Mouse (Mus musculus): ENCODE results near the gene Gm17783.
"Not testable (repeated sequence)": the region's sequence is repeated elsewhere in the genome, so short reads cannot be mapped to it uniquely, and the experiment has no call there.

Gene Gm17783

DNA sequence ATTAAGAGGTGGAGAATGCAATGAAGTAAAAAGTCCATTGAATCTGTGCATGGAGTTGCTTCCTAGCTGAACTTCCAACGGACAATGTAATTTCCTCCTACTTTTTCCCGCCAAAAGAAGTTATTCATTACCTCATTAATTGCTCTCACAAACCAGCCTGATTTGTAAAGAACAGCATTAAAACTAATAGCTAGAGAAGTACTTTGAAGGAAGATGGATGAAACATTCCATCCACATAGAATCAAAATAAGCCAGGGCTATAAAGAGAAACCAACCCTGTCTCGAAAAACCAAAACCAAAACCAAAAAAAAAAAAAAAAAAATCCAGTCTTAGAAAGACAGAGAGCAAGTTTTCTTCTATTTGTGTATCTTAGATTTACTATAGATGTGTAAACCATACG lies at the start of gene Gm17783:
Gene Gm17783, minus strand, starts transcription at position 101 of the 400 bp plus-strand sequence.
- no peak for DNase-seq (ENCODE audit: low spot score)

DNA sequence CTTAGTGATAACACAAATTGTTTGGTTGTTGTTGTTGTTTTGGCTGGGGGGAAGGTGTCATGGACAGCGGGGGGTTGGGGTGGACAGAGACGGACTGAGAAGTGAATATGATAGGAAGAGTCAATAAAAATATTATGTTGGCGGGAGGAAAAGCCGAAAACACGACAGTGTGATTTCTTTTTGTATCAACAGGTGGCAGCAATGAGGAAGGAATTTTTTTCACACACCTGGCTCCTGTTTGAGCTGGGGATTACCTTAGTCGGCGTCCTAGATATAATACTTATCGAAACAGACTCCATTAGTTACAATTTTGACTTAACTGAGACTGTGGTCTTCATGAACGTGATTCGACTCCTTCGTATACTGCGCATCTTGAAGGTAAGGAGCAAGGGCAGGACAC lies 48.0 kb upstream of the Gm17783 start:
- no peak for DNase-seq (ENCODE audit: low spot score)

- no peak for DNase-seq (ENCODE audit: low spot score)
Observed at GRCm38 (mm10) chr16:45572307-45572706, 40.5 kb upstream of the Gm17783 start.

DNA sequence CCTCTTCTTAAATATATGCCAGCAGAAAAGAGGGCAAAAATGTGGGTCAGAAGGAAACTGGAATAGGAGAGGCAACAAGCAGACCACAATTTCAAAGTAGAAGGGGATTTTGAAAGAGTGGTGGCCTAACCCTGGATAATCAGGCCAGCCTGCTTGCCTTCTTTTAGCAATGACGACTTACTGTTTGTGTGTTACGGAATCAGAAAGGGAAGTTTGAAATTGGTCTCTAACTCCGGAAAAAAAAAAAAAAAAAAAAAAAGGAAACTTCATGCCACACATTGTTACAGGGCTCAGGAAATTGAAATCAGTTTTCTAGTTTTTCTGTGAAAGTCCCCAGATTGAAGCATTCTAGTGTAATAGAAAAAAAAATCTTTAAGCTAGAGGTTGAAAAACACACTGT lies 29.9 kb upstream of the Gm17783 start:
- no peak for DNase-seq (ENCODE audit: low spot score)

DNA sequence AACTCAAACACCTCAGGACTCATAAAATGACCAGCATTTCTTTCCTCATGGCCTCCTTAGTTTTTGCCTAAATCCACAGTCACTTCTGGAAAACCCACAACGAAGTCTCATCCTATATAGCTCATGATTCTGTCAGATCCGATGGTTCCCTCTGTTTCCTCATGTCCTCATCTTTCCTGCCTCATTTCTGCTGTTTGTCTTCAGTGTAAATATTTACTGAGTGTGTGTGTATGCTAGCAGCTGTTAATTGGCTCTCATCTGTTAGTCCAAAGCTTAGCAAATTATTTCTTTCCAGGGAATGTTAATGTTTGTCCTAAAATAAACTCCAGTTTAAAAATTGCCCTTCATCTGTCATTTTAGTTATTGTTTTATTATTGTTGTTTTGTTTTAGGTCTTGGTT lies 19.7 kb upstream of the Gm17783 start:
- no peak for DNase-seq (ENCODE audit: low spot score)

DNA sequence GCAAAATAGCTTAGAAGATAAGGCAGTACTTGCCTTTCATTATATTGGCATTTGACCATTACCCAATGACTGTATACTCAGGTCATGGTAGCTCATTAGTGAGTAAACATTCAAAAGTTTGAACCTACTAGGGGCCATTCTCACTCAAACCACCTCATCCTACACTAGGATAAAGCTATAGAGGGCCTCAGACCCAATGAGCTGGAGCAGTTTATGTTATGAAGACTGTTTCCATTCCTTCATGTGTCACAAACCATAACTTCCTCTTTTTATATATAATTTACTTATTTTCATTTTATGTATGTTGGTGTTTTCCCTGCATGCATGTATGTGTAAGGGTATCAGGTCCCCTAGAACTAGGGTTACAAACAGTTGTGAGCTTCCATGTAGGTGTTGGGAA lies 16.1 kb upstream of the Gm17783 start:
- DNase-seq (ENCODE audit: low spot score), result no peak

GRCm38 (mm10) chr16:45544341-45544740 lies 12.5 kb upstream of the Gm17783 start:
- no peak for DNase-seq (ENCODE audit: low spot score)

DNA sequence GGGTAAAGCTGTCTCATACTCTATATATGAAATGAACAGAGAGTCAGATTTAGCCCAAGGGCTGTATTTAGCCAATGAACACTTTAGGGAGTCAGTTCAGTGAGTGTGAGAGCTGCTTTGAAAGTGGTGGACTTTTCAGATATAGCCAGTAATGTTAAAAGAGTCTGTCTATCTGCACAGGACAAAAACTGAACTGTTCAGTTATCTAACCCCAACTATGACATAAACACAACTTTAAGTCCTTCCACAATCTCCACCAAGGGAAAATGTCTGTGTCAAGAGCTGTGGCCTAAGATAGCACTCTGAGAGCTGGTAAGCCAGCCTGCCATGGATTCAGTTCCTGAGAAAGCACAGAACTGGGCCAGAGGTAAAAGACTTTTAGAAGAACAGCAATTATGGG lies 10.3 kb upstream of the Gm17783 start:
- no peak for DNase-seq (ENCODE audit: low spot score)

DNA sequence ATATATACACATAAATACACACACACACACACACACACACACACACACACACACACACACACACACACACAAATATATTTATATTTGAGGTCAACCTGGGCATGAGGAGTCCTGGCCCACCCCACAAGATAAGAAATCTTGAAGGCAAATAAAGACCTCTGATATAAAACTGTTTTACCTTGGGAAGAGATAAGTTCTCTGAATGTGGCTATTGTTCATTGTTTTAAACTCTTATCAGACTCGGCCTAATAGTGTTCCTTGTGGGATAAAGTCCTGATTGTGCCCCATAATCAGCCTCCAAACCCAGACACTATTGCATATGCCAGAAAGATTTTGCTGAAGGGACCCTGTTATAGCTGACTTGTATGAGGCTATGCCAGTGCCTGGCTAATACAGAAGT lies 6.5 kb upstream of the Gm17783 start:
- not testable (repeated sequence) for DNase-seq (ENCODE audit: low spot score)

DNA sequence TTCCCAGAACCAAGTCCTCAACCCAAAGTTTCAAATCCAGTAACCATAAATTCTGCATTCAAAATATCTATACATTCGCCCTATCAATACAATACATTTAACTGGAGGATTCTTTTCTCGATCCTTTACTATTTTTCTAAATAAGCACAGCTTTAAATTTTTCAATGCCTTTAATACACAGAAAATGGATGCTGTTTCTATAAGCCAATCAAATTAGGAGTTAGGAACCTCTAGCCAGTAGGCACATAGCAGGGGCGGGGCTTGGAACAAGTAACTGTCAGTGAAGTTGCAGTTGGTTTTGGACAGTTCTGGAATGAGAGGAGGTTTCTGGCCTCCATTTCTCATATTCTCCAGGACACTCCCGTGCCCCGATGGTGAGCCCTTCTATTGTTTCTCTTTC lies 3.2 kb upstream of the Gm17783 start, which contains the start of gene Slc9c1:
Gene Slc9c1, plus strand, starts transcription at position 301 of the 400 bp plus-strand sequence.
- no peak for DNase-seq (ENCODE audit: low spot score)

- DNase-seq (ENCODE audit: low spot score), result no peak
Observed at GRCm38 (mm10) chr16:45525551-45525950, 6.3 kb downstream of the Gm17783 start.

GRCm38 (mm10) chr16:45495326-45495725 lies 36.5 kb downstream of the Gm17783 start:
- no peak for DNase-seq (ENCODE audit: low spot score)

- no peak for DNase-seq (ENCODE audit: low spot score)
Observed at GRCm38 (mm10) chr16:45492927-45493326, 38.9 kb downstream of the Gm17783 start, which contains the start of gene Gm609. Gene Gm609 (minus strand): TSS chr16:45492969.

DNA sequence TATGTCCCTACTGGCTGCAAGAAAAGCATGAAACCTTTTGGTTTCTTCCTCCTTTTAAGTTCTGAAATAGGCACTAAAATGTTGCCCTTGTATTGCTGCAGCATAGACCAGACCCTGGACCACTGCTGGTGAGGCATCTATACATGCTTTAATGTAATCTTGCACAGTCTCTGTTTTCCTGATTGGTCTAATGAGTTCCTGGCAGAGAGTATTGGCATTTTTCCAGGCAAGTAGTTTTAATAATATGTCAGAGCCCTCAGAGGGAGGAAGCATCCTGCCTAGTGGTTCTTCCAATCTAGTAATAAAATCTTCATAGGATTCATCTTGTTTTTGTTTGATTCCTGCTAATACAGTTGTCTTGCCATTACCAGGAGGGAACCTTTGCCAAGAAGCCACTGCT lies 54.9 kb downstream of the Gm17783 start:
- DNase-seq (ENCODE audit: low spot score), result no peak

DNA sequence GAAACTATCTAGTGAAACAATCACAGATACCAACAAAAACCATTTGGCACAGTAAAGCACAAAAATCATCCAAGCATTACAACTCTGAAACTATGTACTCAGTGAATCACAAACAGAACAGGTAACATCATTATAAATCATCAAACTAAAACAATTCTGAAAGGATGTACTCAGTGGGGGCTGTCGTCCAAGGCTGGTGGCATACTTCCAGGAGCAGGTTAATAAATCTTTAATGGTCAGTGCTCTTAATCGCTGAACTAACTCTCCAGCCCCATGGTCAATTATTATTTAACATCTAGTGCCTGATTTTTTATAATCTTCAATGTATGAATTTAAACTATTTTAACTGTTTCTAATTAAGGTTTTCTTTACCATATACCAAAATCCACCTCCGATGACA lies 60.0 kb downstream of the Gm17783 start:
- DNase-seq (ENCODE audit: low spot score), result not testable (repeated sequence)

Data from yolk sac, embryonic 10.5 days (tissue).